Mouse (Mus musculus): Measurements from ENCODE around the gene Pa2g4. TPM values are rescaled to one million over a fixed set of nuclear protein-coding genes. Genes with fewer than 3 reads are reported as not detected.

The Pa2g4 gene
- polyA plus RNA-seq, 2 experiments: 113 to 163 TPM

- H3K9ac ChIP-seq (replicated peaks): no peak overlapping the region
- H3K4me1 ChIP-seq (replicated peaks; ENCODE audit: control insufficient read depth in 2 of 2, insufficient read depth in 2 of 2, low read length in 1 of 2): peaks cover 3 to 27% of the 10 kb centered on the region in 2 experiments; a peak in 3 of 4 replicates
- H3K36me3 ChIP-seq (replicated peaks; ENCODE audit: control insufficient read depth, insufficient read depth, low read depth): peaks cover 4% of the 10 kb centered on the region; the same call in 1 of the 2 replicates
- no peak overlapping the region for H3K27ac ChIP-seq
- no peak for TF ChIP-seq CTCF (IDR thresholded peaks at IDR 0.05; ENCODE audit: low read depth)
- TF ChIP-seq EP300 (IDR thresholded peaks at IDR 0.05; ENCODE audit: low read depth): no peak
- no peak for DNase-seq (ENCODE audit: low read depth in 3 of 3, low spot score in 3 of 3)
- no peaks in the 10 kb centered on the region for H3K27me3 ChIP-seq (ENCODE audit: control insufficient read depth, insufficient read depth, low read length)
- 57% methylated on average over 4 of the region's 4 CpGs for WGBS (ENCODE audit: insufficient replicate concordance)
- H3K4me2 ChIP-seq (ENCODE audit: low read depth): no peak overlapping the region
- no peaks in the 10 kb centered on the region for H3K9me3 ChIP-seq (ENCODE audit: control insufficient read depth, low read length)
- ATAC-seq (ENCODE audit: insufficient read depth): no peak
- H3K4me3 ChIP-seq (ENCODE audit: insufficient read depth in 1 of 2, low read depth in 2 of 2, low read length in 2 of 2): no peak overlapping the region
Observed at GRCm38 (mm10) chr10:128515044-128515443, 50.7 kb downstream of the Pa2g4 start.

- no peak for DNase-seq (ENCODE audit: low read depth in 3 of 3, low spot score in 3 of 3)
Observed at GRCm38 (mm10) chr10:128511761-128512160, 54.0 kb downstream of the Pa2g4 start.

GRCm38 (mm10) chr10:128511189-128511588 lies 54.6 kb downstream of the Pa2g4 start:
- no peak for TF ChIP-seq EP300 (IDR thresholded peaks at IDR 0.05; ENCODE audit: low read depth)
- Histone ChIP-seq H3K36me3 (replicated peaks; ENCODE audit: control insufficient read depth, insufficient read depth, low read depth) (no peaks in the 10 kb centered on the region; the same call in 1 of the 2 replicates), H3K4me3 (ENCODE audit: insufficient read depth in 1 of 2, low read depth in 2 of 2, low read length in 2 of 2) (no peak overlapping the region), H3K27me3 (ENCODE audit: control insufficient read depth, insufficient read depth, low read length) (no peaks in the 10 kb centered on the region), H3K4me2 (ENCODE audit: low read depth) (no peak overlapping the region), H3K4me1 (replicated peaks; ENCODE audit: control insufficient read depth in 2 of 2, insufficient read depth in 2 of 2, low read length in 1 of 2) (peaks cover 3 to 15% of the 10 kb centered on the region in 2 experiments; a peak in 3 of 4 replicates), H3K9me3 (ENCODE audit: control insufficient read depth, low read length) (no peaks in the 10 kb centered on the region), H3K9ac (replicated peaks) (no peak overlapping the region), H3K27ac (no peak overlapping the region)
- ATAC-seq (ENCODE audit: insufficient read depth) (peak; percentile 37; the same call in 1 of the 2 replicates), DNase-seq (ENCODE audit: low read depth in 3 of 3, low spot score in 3 of 3) (no peak)
- 66% methylated on average over 9 of the region's 9 CpGs for WGBS (ENCODE audit: insufficient replicate concordance)

More at GRCm38 (mm10) chr10:128511761-128512160, 54.0 kb downstream of the Pa2g4 start:
- H3K27me3 ChIP-seq (ENCODE audit: control insufficient read depth, insufficient read depth, low read length): no peaks in the 10 kb centered on the region
- 86% methylated on average over 12 of the region's 12 CpGs for WGBS (ENCODE audit: insufficient replicate concordance)
- H3K4me2 ChIP-seq (ENCODE audit: low read depth): no peak overlapping the region
- no peaks in the 10 kb centered on the region for H3K9me3 ChIP-seq (ENCODE audit: control insufficient read depth, low read length)
- no peak overlapping the region for H3K27ac ChIP-seq
- no peak overlapping the region for H3K4me3 ChIP-seq (ENCODE audit: insufficient read depth in 1 of 2, low read depth in 2 of 2, low read length in 2 of 2)
- no peak for ATAC-seq (ENCODE audit: insufficient read depth)
- no peak overlapping the region for H3K9ac ChIP-seq (replicated peaks)
- H3K4me1 ChIP-seq (replicated peaks; ENCODE audit: control insufficient read depth in 2 of 2, insufficient read depth in 2 of 2, low read length in 1 of 2): peaks cover 3 to 21% of the 10 kb centered on the region in 2 experiments; a peak in 3 of 4 replicates
- TF ChIP-seq EP300 (IDR thresholded peaks at IDR 0.05; ENCODE audit: low read depth) (no peak), CTCF (IDR thresholded peaks at IDR 0.05; ENCODE audit: low read depth) (no peak)
- no peaks in the 10 kb centered on the region; the same call in 1 of the 2 replicates for H3K36me3 ChIP-seq (replicated peaks; ENCODE audit: control insufficient read depth, insufficient read depth, low read depth)

- no peak for TF ChIP-seq EP300 (IDR thresholded peaks at IDR 0.05; ENCODE audit: low read depth)
- no peak for TF ChIP-seq CTCF (IDR thresholded peaks at IDR 0.05; ENCODE audit: low read depth)
- Histone ChIP-seq H3K9me3 (ENCODE audit: control insufficient read depth, low read length) (no peaks in the 10 kb centered on the region), H3K27me3 (ENCODE audit: control insufficient read depth, insufficient read depth, low read length) (no peaks in the 10 kb centered on the region), H3K9ac (replicated peaks) (no peak overlapping the region), H3K36me3 (replicated peaks; ENCODE audit: control insufficient read depth, insufficient read depth, low read depth) (no peaks in the 10 kb centered on the region; the same call in 1 of the 2 replicates), H3K4me1 (replicated peaks; ENCODE audit: control insufficient read depth in 2 of 2, insufficient read depth in 2 of 2, low read length in 1 of 2) (peaks cover 3 to 13% of the 10 kb centered on the region in 2 experiments), H3K27ac (no peak overlapping the region), H3K4me2 (ENCODE audit: low read depth) (no peak overlapping the region), H3K4me3 (ENCODE audit: insufficient read depth in 1 of 2, low read depth in 2 of 2, low read length in 2 of 2) (no peak overlapping the region)
- DNase-seq (ENCODE audit: low read depth in 3 of 3, low spot score in 3 of 3) (no peak), ATAC-seq (ENCODE audit: insufficient read depth) (no peak)
- 87% methylated on average over 11 of the region's 11 CpGs for WGBS (ENCODE audit: insufficient replicate concordance)
Observed at GRCm38 (mm10) chr10:128510301-128510700, 55.5 kb downstream of the Pa2g4 start.

- Histone ChIP-seq H3K36me3 (replicated peaks; ENCODE audit: control insufficient read depth, insufficient read depth, low read depth) (no peaks in the 10 kb centered on the region; the same call in 1 of the 2 replicates), H3K27ac (no peak overlapping the region), H3K9ac (replicated peaks) (no peak overlapping the region), H3K4me1 (replicated peaks; ENCODE audit: control insufficient read depth in 2 of 2, insufficient read depth in 2 of 2, low read length in 1 of 2) (peaks cover 7 to 13% of the 10 kb centered on the region in 2 experiments), H3K27me3 (ENCODE audit: control insufficient read depth, insufficient read depth, low read length) (no peaks in the 10 kb centered on the region), H3K4me3 (ENCODE audit: insufficient read depth in 1 of 2, low read depth in 2 of 2, low read length in 2 of 2) (no peak overlapping the region), H3K4me2 (ENCODE audit: low read depth) (no peak overlapping the region), H3K9me3 (ENCODE audit: control insufficient read depth, low read length) (no peaks in the 10 kb centered on the region)
- DNase-seq (ENCODE audit: low read depth in 3 of 3, low spot score in 3 of 3): no peak
- no peak for ATAC-seq (ENCODE audit: insufficient read depth)
- WGBS (ENCODE audit: insufficient replicate concordance): 78% methylated on average over 4 of the region's 4 CpGs
- TF ChIP-seq EP300 (IDR thresholded peaks at IDR 0.05; ENCODE audit: low read depth): no peak
- TF ChIP-seq CTCF (IDR thresholded peaks at IDR 0.05; ENCODE audit: low read depth): no peak
Observed at GRCm38 (mm10) chr10:128509831-128510230, 56.0 kb downstream of the Pa2g4 start.

Data from liver, embryonic 14.5 days (tissue).